Mouse (Mus musculus): Measurements from ENCODE around the gene Srarp. TPM values are rescaled to one million over a fixed set of nuclear protein-coding genes. Genes with fewer than 3 reads are reported as not detected.

Gene Srarp
- polyA plus RNA-seq, 1 experiment from 2014 or later, result not detected

- Histone ChIP-seq H3K27me3 (ENCODE audit: control insufficient read depth, insufficient read depth, low read length) (no peaks in the 10 kb centered on the region), H3K36me3 (ENCODE audit: control insufficient read depth, insufficient read depth, low read length) (no peaks in the 10 kb centered on the region), H3K9me3 (ENCODE audit: control insufficient read depth, low read depth, low read length) (no peaks in the 10 kb centered on the region), H3K27ac (ENCODE audit: low read length) (peak within 1 kb of the TSS; percentile 56), H3K4me1 (ENCODE audit: control insufficient read depth, insufficient read depth, low read length) (peaks cover 19% of the 10 kb centered on the region), H3K4me3 (ENCODE audit: low read depth, low read length) (no peak within 1 kb of the TSS), H3K9ac (replicated peaks; ENCODE audit: low read depth, low read length) (0 out of 2 replicates have a peak within 1 kb of the TSS, but pooled peaks have one; percentile 3), H3K4me2 (replicated peaks; ENCODE audit: low read depth, low read length) (no peak within 1 kb of the TSS)
- 52% methylated on average over 9 of the region's 9 CpGs for WGBS
- no peak for ATAC-seq (ENCODE audit: insufficient number of reproducible peaks, insufficient read depth, low FRiP score, low read depth)
Observed at GRCm38 (mm10) chr4:141420192-141420829, 15.6 kb downstream of the Srarp start, which contains the start of gene Hspb7. Gene Hspb7, plus strand, starts transcription at chr4:141420779.

- peaks cover 17% of the 10 kb centered on the region for H3K4me1 ChIP-seq (ENCODE audit: control insufficient read depth, insufficient read depth, low read length)
- no peak overlapping the region for H3K27ac ChIP-seq (ENCODE audit: low read length)
- H3K36me3 ChIP-seq (ENCODE audit: control insufficient read depth, insufficient read depth, low read length), result no peaks in the 10 kb centered on the region
- 61% methylated on average over 27 of the region's 27 CpGs for WGBS
- H3K4me3 ChIP-seq (ENCODE audit: low read depth, low read length), result no peak overlapping the region
- no peak overlapping the region for H3K4me2 ChIP-seq (replicated peaks; ENCODE audit: low read depth, low read length)
- no peaks in the 10 kb centered on the region for H3K27me3 ChIP-seq (ENCODE audit: control insufficient read depth, insufficient read depth, low read length)
- no peak overlapping the region for H3K9ac ChIP-seq (replicated peaks; ENCODE audit: low read depth, low read length)
- ATAC-seq (ENCODE audit: insufficient number of reproducible peaks, insufficient read depth, low FRiP score, low read depth), result no peak
- H3K9me3 ChIP-seq (ENCODE audit: control insufficient read depth, low read depth, low read length), result no peaks in the 10 kb centered on the region
Observed at GRCm38 (mm10) chr4:141419398-141420191, 16.3 kb downstream of the Srarp start.

- Histone ChIP-seq H3K4me3 (ENCODE audit: low read depth, low read length) (no peak within 1 kb of the TSS), H3K27ac (ENCODE audit: low read length) (no peak within 1 kb of the TSS), H3K27me3 (ENCODE audit: control insufficient read depth, insufficient read depth, low read length) (no peaks in the 10 kb centered on the region)
Observed at GRCm38 (mm10) chr4:141415924-141416323, 20.0 kb downstream of the Srarp start, which contains the start of gene Clcnkb. Gene Clcnkb, minus strand, starts transcription at chr4:141416014.

DNA sequence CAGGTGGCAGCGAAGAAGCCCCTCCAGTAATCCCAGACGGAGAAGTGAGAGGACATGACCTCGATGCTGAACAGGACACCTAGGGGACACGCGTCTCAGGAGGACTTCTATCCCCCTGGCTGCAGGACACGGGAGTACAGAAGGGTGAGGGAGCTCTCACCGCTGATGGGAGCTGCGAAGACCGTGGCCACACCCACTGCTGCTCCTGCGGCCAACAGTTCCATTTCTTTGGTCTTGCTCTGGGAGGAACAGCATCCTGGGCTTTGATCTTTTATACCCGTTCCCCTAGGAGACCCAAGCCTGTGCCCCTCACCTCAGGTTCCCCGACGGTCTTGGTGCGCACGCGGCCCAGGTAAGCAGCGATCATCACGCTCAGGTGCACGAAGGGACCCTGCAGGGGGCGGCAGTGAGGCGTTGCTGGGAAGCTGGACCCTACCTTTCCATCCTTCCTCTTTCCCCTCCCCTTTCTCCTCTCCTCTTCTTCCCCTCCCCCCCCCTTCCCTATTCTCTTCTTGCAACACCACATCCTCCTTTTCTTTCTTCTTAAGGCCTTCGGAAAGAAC, 24.4 kb downstream of the Srarp start:
- Histone ChIP-seq H3K9me3 (ENCODE audit: control insufficient read depth, low read depth, low read length) (no peaks in the 10 kb centered on the region), H3K9ac (replicated peaks; ENCODE audit: low read depth, low read length) (no peak overlapping the region), H3K27me3 (ENCODE audit: control insufficient read depth, insufficient read depth, low read length) (no peaks in the 10 kb centered on the region), H3K27ac (ENCODE audit: low read length) (no peak overlapping the region), H3K36me3 (ENCODE audit: control insufficient read depth, insufficient read depth, low read length) (no peaks in the 10 kb centered on the region), H3K4me2 (replicated peaks; ENCODE audit: low read depth, low read length) (no peak overlapping the region), H3K4me1 (ENCODE audit: control insufficient read depth, insufficient read depth, low read length) (no peaks in the 10 kb centered on the region), H3K4me3 (ENCODE audit: low read depth, low read length) (no peak overlapping the region)
- ATAC-seq (ENCODE audit: insufficient number of reproducible peaks, insufficient read depth, low FRiP score, low read depth), result no peak
- WGBS, result 15% methylated on average over 22 of the region's 22 CpGs

More at GRCm38 (mm10) chr4:141415924-141416323, 20.0 kb downstream of the Srarp start, which contains the start of gene Clcnkb:
- WGBS, result 67% methylated on average over 7 of the region's 7 CpGs
- Histone ChIP-seq H3K9ac (replicated peaks; ENCODE audit: low read depth, low read length) (no peak within 1 kb of the TSS), H3K4me1 (ENCODE audit: control insufficient read depth, insufficient read depth, low read length) (peaks cover 9% of the 10 kb centered on the region; the same call in 1 of the 2 replicates), H3K4me2 (replicated peaks; ENCODE audit: low read depth, low read length) (no peak within 1 kb of the TSS), H3K36me3 (ENCODE audit: control insufficient read depth, insufficient read depth, low read length) (no peaks in the 10 kb centered on the region), H3K9me3 (ENCODE audit: control insufficient read depth, low read depth, low read length) (no peaks in the 10 kb centered on the region)
- ATAC-seq (ENCODE audit: insufficient number of reproducible peaks, insufficient read depth, low FRiP score, low read depth), result no peak

- ATAC-seq (ENCODE audit: insufficient number of reproducible peaks, insufficient read depth, low FRiP score, low read depth), result no peak
- no peak overlapping the region for H3K27ac ChIP-seq (ENCODE audit: low read length)
- H3K9me3 ChIP-seq (ENCODE audit: control insufficient read depth, low read depth, low read length), result no peaks in the 10 kb centered on the region
- no peaks in the 10 kb centered on the region for H3K27me3 ChIP-seq (ENCODE audit: control insufficient read depth, insufficient read depth, low read length)
- no peak overlapping the region for H3K9ac ChIP-seq (replicated peaks; ENCODE audit: low read depth, low read length)
- no peaks in the 10 kb centered on the region for H3K36me3 ChIP-seq (ENCODE audit: control insufficient read depth, insufficient read depth, low read length)
- no peak overlapping the region for H3K4me3 ChIP-seq (ENCODE audit: low read depth, low read length)
- WGBS, result 92% methylated on average over 3 of the region's 3 CpGs
- H3K4me1 ChIP-seq (ENCODE audit: control insufficient read depth, insufficient read depth, low read length), result 0 out of 2 replicates have a peak, but pooled peaks cover 4% of the 10 kb centered on the region
- no peak overlapping the region for H3K4me2 ChIP-seq (replicated peaks; ENCODE audit: low read depth, low read length)
Observed at GRCm38 (mm10) chr4:141408577-141408976, 27.3 kb downstream of the Srarp start.

DNA sequence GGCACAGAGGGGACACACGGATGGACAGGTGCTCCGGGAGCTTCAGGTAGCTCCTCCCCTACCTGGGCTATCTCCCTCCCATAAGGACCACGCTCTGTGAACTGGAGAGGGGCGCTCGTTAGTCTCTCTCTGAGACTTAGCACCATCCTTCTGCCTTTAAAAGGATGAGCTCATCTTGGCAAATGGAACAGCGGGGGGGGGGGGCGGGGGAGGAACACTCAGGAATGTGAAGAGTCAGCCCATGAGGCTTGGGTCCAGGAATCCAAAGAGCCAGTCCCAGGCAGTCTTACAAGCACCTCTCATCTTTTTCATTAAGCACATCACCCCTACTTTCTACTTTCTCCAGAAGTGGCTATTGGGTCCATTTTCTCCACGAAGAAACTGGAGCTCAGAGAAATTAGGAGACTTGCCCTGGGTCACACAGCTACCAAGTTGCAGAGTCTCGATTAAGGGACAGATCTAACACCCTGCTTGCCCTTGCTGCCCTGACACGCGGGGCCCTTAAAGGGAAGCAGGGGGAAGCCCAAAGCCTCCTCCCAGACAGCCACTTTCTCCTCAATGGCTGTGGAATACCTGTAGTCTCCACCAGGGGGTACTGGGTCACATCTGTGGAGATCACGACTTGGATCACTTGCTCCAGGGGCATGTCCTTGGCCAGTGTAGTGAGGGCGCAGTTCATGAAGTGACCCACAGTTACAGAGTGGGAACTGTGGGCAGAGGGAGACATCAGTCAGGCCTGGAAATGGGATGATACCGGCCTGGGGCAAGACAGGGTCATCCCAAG, 29.2 kb downstream of the Srarp start:
- H3K36me3 ChIP-seq (ENCODE audit: control insufficient read depth, insufficient read depth, low read length), result no peaks in the 10 kb centered on the region
- H3K27me3 ChIP-seq (ENCODE audit: control insufficient read depth, insufficient read depth, low read length), result no peaks in the 10 kb centered on the region
- peak; percentile 34; the same call in 1 of the 2 replicates for ATAC-seq (ENCODE audit: insufficient number of reproducible peaks, insufficient read depth, low FRiP score, low read depth)
- no peak overlapping the region for H3K4me2 ChIP-seq (replicated peaks; ENCODE audit: low read depth, low read length)
- H3K9me3 ChIP-seq (ENCODE audit: control insufficient read depth, low read depth, low read length), result no peaks in the 10 kb centered on the region
- no peak overlapping the region for H3K27ac ChIP-seq (ENCODE audit: low read length)
- no peak overlapping the region for H3K4me3 ChIP-seq (ENCODE audit: low read depth, low read length)
- H3K9ac ChIP-seq (replicated peaks; ENCODE audit: low read depth, low read length), result no peak overlapping the region
- WGBS, result 37% methylated on average over 12 of the region's 14 CpGs
- 0 out of 2 replicates have a peak, but pooled peaks cover 4% of the 10 kb centered on the region for H3K4me1 ChIP-seq (ENCODE audit: control insufficient read depth, insufficient read depth, low read length)

DNA sequence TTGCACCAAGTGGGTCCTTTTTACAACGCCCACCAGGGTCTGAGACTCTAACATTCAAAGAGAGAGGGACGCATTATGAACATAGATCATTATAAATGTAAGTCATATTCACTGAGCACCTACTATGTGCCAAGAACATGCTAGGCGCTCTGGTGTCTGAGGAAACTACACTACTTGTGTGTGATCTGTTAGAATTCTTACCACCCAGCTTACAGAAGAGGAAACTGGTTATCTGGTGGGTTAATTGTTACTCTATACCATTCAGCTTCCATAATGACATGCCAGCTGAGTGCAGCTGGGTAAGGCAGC, 30.6 kb downstream of the Srarp start:
- Histone ChIP-seq H3K27ac (ENCODE audit: low read length) (no peak overlapping the region), H3K9ac (replicated peaks; ENCODE audit: low read depth, low read length) (no peak overlapping the region), H3K36me3 (ENCODE audit: control insufficient read depth, insufficient read depth, low read length) (no peaks in the 10 kb centered on the region), H3K27me3 (ENCODE audit: control insufficient read depth, insufficient read depth, low read length) (no peaks in the 10 kb centered on the region), H3K4me1 (ENCODE audit: control insufficient read depth, insufficient read depth, low read length) (0 out of 2 replicates have a peak, but pooled peaks cover 4% of the 10 kb centered on the region), H3K9me3 (ENCODE audit: control insufficient read depth, low read depth, low read length) (no peaks in the 10 kb centered on the region), H3K4me2 (replicated peaks; ENCODE audit: low read depth, low read length) (no peak overlapping the region), H3K4me3 (ENCODE audit: low read depth, low read length) (no peak overlapping the region)
- 88% methylated on average over 3 of the region's 3 CpGs for WGBS
- no peak for ATAC-seq (ENCODE audit: insufficient number of reproducible peaks, insufficient read depth, low FRiP score, low read depth)

Data from stomach, embryonic 14.5 days (tissue).